Mouse (Mus musculus) kidney, adult 2 months (tissue): ENCODE results near the gene Slc26a11.

ENCODE experiments used
- CTCF ChIP-seq: fragments of 200-500 bp; conservative IDR thresholded peaks from 2 replicates; pipeline ENCODE4 v1.5.1; 2011; ENCODE audit warnings: low read depth, mild to moderate bottlenecking, control low read depth, low read length, moderate library complexity, mixed read lengths; ENCODE audit not compliant: insufficient read depth, insufficient read length
- POLR2A ChIP-seq: fragments of 200-500 bp; IDR thresholded peaks from one replicate; pipeline ENCODE4 v1.6.1; 2011; ENCODE audit warnings: low read depth, low read length, control low read depth

GRCm38 (mm10) chr11:119353946-119354345 is 1.4 kb upstream of the Slc26a11 start:
- TF ChIP-seq CTCF (no peak), POLR2A (no peak)
